ENCODE assay signal across 22 mouse cellular contexts in the genomic region with DNA sequence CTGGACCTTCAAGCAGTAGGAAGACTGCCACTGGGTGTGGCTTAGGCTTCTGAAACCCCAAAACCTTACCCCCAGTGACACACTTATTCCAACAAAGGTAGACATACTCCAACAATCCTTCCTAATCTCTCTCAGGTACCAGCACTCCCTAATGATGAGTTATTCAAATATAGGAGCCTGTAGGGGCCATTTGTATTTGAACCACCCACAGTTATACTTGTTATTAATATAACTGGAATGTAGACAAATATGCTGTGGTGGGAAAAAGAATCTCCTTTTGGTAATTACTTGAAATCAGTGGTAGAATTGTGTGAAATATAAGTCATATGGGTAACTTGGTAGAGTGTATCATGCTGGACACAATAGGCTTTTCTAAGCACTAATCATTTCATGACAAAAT. TPM values are rescaled to one million over a fixed set of nuclear protein-coding genes. Genes with fewer than 3 reads are reported as not detected.
"Had no signal": no experiment of that assay in that cellular context is flagged by ENCODE, and none has a peak within 500 bp of the region (broad histone marks: within the 10 kb centered on the region; RNA-seq: fewer than 3 reads in every experiment).

No protein-coding gene starts in this region.

- H3K27me3 ChIP-seq: midbrain, embryonic 12.5 days; neural tube, embryonic 13.5 days; neural tube, embryonic 15.5 days; stomach, embryonic 15.5 days had no signal

- H3K9me3 ChIP-seq: midbrain, embryonic 10.5 days; midbrain, embryonic 12.5 days; neural tube, embryonic 13.5 days; neural tube, embryonic 15.5 days; stomach, embryonic 15.5 days had no signal

- H3K9ac ChIP-seq: liver, embryonic 14.5 days; midbrain, embryonic 12.5 days; neural tube, embryonic 13.5 days; neural tube, embryonic 15.5 days; stomach, embryonic 15.5 days had no signal

- DNase-seq: lung, adult 2 months; lung, postnatal 14 days; lung, postnatal 4 days; midbrain, embryonic 14.5 days; retina, postnatal 1 day; right cerebral cortex, adult 18-20 months; right cerebral cortex, postnatal 25 days; right cerebral cortex, postnatal 4 days; spleen, adult 18-20 months; thymus, adult 2 months; thymus, postnatal 25 days; thymus, postnatal 4 days had no signal

- H3K27ac ChIP-seq: liver, embryonic 14.5 days; neural tube, embryonic 13.5 days; neural tube, embryonic 15.5 days; stomach, embryonic 15.5 days; stomach, postnatal 0 days had no signal

- H3K4me1 ChIP-seq: neural tube, embryonic 15.5 days; stomach, embryonic 15.5 days had no signal

- H3K4me3 ChIP-seq: midbrain, embryonic 10.5 days; midbrain, embryonic 12.5 days; myocyte; neural tube, embryonic 13.5 days; neural tube, embryonic 15.5 days; stomach, embryonic 15.5 days had no signal

- H3K36me3 ChIP-seq: midbrain, embryonic 10.5 days; midbrain, embryonic 12.5 days; stomach, embryonic 15.5 days had no signal

- ATAC-seq: lung, postnatal 0 days; midbrain, embryonic 16.5 days had no signal

- H3K4me2 ChIP-seq: midbrain, embryonic 12.5 days; neural tube, embryonic 13.5 days; neural tube, embryonic 15.5 days; stomach, embryonic 15.5 days had no signal

RNA-seq across cellular contexts. Expression of a gene that starts 15.9 kb away (rescaled TPM):
- polyA plus RNA-seq: myocyte had no signal
